Mouse (Mus musculus): ENCODE results near the gene Lhpp. TPM values are rescaled to one million over a fixed set of nuclear protein-coding genes. Genes with fewer than 3 reads are reported as not detected.

The Lhpp gene
- total RNA-seq, 2 experiments from 2014 or later, result 12.5 to 13.2 TPM

DNA sequence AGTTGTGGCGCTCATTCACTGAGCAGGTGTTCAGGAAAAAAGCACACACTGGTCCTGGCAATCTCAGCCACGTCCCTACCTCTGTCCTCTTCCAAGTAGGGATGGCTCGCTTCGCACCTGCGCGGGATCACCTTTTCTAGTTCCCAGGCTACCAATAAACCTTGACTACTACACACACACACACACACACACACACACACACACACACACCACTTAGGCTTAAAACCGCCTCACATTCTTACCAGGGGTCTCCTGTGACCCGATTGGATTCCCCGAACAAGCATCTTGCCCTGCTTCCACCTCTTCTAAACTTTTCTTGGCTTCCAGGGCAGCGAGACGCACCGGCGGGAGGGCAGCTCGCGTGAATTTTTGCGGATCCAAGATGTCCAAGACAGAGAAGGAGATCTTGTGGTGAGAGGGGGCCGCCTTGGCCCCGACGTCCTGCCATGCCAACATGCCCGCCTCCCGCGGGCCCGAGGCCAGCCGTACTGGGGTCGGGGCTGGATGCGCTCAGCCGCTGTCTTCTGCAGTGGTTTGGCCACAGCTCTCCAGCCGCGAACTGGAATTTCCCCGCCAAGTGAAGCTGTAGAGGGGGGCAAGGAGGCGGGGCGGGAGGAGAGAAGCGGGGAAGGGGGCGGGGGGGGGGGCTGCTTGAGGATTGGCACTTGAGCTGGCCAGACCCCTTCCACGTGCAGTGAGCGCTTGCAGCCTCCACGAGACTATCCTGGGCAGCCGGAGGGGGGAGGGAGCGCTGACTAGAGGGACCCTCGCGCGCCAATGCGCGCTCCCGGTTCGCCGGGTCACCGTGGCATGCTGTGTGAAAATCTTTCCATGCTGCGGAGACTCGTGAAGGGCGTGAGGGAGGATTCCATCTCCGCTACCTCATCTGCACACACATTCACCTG, 11.1 kb upstream of the Lhpp start, which contains the start of gene Nkx1-2:
TSS of gene Nkx1-2 (minus strand) at position 567 of the 905 bp plus-strand sequence.
- no peak for DNase-seq

DNA sequence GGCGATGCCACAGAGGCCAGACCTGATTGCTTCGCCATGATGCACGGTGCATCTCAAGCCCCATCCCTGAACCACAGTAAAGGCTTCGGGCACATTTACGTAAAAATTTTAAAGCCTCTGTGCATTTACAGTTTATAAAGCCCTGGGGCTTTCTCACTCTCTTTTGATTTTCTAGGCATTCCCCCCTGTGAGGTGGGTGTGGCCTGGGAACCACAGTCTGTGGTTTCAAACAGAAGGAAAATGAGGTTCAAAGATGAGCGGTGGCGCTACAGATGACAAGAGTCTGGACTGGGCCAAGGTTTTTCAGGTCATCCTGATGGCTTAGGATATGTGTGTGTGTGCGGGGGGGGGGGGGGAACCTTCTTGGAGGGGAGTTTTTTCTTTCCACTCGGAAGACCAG, 10.4 kb upstream of the Lhpp start:
- DNase-seq, result no peak

DNA sequence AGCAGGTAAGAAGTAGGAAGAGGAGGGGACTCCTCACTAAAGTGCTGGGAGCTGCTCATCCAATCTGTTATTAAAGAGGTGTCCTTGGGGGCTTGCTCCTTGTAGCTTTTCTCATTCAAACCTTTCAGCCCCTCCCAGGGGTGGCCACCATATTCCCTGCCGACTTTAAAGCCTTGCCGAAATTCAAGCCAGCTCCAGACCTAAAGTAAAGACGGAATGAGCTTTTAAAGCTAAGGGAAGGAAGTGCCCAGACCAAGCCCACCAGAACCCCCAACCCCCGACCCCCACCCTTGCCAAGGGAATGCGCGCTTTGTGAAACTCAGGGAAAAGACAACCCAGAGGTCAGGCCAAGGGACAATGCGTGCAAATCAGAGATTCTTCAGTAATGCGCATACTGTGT, 9.5 kb upstream of the Lhpp start:
- DNase-seq, result no peak

DNA sequence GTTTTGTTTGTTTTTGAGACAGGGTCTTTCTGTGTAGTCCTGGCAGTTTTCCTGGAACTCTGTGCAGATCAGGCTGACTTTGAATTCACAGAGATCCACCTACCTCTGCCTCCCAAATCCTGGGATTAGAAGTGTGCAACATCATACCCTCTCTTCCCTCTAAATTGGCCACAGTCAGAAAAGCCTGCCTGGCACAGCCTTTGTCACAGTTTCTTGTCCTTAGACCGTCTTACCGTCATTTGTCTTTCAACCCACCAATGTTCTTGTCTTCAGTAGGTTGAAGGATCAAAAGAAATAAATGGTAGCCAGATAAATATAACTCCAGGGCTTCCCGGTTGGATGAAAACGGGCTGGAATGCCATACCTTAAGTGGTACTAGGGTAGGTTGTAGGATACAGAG, 5.7 kb upstream of the Lhpp start:
- no peak for DNase-seq

DNA sequence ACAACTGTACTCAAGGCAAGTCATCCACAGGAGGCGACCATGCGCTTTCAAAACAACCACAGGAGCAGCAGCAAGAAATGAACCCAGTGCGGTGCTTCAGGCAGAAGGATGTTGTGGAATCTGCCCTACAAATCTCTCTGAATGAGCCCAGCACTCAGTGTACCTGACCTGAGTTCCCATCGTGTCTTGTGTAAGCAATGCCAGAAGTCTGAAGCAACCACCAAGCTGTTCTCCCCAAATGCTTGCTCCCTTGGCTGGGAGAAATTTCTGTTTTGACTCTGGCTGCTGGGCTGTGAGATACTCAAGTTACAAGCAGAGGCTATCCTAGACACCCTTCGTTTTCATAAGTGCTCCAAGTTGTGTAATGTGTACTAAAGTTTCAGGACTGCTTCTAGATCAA, 4.7 kb upstream of the Lhpp start:
- peak; percentile 74 for DNase-seq

DNA sequence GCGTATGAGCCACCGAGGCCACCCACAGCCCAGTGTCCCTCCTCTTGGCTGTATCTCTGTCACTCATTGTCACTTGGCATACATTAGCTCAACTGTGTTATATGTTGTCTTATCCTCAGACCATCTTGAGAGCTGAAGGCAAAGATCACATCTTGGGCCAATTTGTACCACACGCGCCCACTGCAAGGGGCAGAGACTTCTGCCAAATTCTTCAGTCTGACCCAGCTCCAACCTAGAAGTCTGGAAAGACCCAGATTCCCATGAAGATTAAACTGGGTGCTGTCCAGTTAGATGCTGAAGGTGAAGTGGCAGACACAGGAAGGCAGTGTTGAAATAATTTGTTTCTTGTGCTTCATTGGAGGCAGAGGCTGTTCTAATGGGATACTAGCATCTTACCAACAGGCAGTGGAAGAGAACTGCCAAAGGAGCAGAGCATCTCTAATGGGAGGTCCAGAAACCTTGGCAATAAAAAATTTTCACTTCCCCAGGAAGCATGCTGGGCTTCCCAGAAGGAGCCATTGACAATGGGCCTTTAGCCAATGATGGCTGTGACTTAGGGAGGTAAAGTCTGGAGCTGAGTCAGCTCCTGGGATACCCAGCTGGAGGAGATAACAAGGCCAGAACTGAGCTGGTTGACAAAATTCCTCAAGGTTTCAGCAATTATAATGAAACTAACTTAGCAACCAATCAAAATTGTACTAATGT, 2.0 kb upstream of the Lhpp start:
- DNase-seq, result no peak

DNA sequence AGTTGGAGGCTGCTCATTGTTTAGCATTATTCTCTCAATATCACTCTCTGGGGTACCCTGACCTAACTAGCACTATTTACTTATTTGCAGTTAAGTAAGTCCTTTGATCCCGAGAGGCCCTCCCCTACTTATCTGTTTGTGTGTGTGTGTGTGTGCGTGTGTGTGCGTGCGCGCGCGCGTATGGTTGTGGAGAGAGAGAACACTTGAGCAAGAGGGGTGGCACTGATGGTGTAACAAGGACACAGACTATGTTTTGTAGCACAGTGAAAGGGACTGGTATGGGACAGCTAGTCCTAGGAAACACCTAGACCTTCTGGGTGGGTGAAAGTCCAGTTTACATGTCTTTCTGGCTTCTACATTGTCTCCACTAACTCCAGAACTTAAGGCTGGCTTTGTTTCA, 1.1 kb downstream of the Lhpp start:
- DNase-seq, result no peak

DNA sequence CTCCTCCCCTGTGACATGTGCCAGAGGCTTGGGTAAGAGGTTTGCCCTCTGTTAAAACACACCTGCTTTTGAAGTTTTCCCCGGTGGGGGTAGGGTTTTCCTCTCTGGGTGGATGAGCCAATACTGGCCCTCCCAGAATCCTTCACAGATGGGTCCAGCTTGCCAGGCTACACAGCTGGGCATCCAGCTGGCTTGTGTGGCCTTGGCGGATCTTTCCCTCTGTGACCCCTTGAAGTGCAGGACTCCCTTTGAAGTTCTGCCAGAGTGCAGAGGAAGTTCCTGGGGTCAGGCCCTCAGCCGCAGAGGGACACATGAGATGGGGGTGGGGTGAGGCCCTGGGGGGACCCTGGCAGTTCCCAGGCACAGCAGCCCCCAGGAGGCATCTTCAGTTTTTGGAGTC, 4.9 kb downstream of the Lhpp start:
- DNase-seq, result peak; percentile 38

DNA sequence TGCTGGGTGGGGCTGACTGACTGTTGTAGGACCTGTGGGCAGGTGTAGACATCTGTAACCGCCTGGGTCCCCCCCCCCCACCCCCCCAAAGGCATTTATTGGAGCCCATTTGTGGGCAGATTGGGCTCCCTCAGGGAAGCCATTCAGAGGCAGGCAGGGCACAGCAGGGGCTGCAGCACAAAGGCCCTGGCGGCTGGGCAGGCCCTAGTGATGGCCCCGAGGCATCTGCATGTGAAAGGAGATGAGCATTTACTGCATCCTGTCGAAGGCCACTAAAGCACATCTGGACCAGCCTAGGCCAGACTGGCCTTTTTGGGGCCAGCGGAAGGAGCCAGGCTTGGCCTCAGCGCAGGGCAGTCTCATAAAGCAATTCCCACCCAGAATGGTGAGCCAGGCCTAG, 6.0 kb downstream of the Lhpp start:
- no peak for DNase-seq

DNA sequence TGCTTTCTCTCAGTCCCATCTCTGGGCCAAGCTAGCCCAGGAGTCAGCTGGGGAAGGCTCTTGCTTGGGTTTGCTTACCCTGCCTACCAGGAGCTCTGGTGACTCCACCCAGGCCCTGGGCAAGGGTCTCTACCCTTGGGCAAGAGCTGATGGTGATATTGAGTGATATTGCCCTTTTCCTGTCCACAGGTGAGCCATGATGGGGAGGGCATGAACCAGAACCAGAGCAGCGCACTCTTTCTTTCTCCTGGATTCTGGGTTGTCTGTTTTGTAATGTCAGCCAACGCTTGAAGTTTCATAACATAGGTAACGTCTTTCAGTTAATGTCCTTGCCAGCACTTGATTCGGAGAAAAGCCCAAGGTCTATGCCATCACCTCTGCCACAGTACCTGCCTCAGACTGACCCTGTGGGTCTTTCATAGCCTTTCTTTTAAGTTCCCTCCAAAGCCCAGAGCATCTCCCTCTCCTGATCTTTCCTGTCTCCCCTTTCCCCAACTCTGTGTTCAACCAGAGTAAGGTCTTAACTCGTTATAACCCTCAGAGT, 6.7 kb downstream of the Lhpp start:
- DNase-seq, result no peak

DNA sequence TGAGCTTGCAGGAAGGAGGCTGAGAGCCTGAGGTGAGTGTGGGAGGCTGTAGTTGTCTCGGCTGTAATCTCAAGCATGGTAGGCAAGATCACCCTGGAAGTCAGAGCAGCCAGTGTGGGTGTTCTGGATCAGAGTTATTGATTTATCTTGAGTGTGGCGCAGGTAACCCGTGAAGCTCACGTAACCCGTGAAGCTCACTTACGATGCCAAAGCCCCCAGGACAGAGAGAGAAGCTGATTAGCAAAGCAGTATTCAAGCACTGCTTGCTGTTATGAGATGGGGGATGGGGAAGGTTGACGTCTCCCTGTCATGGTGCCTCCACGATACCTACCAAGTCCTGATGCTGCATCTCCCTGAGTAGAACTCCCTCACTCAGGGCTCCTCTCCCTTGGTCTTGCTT, 9.1 kb downstream of the Lhpp start:
- DNase-seq, result no peak

DNA sequence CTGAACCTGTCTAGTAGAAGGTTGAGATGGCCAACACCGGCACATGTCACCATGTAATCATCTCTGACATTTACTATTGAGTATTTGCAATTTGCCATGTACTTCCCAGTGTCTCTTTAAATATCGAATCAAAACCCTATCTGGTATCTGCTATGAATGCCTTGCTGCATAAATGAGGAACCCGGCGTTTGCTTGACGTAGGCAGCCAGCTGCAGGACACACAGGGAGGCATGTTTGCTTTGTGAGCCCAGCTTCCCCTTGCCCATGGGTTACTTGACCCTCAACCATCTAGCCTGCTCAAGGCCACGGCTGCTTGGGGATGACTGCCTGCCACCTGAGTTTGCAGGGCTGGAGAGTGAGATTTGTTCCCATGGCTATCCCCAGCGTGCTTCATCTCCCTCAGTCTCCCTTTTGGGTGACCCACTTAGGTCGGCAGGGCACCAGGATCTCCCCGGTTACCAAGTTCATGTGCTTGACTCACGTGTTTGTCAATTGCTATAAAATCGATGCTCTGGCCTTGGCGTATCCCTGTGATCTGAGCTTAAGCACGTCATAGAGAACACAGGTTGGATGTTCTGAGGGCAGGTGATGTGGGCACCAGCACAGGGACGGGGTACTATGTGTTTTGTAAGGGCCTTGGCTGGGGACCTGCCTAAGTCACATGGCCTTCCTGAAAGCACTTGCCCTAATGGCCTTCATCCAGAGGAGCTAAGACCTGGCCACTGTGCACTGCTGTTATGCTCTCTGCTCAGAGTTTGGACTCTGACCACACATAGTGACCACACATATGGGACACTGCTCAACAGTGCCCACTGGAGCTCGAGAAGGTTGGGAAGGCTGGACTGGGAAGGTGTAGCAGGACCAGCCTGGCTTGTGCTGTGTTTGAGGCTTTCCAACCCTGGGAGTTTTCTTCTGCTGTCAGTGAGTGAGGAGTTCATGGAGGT, 9.8 kb downstream of the Lhpp start:
- DNase-seq, result no peak

DNA sequence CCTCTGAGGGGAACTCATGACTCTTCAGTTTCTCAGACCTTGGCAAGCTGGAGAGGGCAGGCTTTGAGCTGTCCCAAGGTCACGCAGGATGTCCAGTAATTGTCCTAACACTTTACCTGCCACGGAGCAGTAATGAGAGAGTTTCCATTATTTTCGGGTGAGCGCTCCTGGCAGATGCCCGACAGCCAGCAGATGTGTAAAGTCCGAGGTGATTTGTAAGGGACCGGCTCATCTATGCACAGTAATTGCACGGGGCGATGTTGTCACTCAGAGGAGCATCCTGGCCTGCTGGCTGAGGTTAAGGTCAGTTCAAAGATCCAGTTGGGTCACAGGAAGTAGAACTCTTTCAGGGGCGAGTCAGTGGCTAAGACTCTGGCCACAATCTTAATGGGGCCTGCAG, 13.7 kb downstream of the Lhpp start:
- DNase-seq, result no peak

DNA sequence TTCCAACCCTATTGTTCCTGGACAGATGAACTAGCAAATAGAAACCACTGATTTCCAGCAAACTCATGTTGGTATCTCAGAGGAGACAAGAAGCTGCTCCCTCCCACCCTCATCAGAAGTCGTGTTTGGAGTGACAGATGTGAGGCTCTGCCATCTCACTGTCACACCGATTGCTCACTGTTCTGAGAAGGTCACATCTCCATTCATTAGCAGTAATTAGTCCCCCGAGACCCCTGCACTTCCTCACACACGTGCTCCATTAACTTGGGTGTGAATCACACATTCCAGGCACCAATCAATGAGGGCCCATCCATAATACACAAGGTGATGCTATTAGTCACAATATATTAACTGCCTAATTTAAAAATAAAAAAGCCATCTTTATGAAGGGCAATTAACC, 15.7 kb downstream of the Lhpp start:
- no peak for DNase-seq

DNA sequence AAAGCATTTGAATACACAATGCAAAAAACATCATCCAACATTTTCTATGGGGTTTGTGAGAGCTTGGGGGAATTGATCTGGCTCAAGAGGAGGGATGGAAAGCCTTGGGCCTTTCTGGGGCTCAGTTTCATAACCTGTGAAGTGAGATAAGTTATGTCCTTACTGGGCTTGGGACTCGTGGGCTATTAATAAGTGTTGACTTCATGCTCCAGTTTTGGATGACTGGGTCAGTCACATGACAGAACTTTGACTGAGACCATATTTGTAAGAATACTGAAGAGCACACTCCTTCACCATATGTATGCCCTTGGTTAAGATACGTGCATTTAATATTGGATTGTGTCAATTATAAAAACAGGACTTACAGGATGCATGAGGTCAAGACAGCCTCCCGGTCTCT, 17.0 kb downstream of the Lhpp start:
- no peak for DNase-seq

DNA sequence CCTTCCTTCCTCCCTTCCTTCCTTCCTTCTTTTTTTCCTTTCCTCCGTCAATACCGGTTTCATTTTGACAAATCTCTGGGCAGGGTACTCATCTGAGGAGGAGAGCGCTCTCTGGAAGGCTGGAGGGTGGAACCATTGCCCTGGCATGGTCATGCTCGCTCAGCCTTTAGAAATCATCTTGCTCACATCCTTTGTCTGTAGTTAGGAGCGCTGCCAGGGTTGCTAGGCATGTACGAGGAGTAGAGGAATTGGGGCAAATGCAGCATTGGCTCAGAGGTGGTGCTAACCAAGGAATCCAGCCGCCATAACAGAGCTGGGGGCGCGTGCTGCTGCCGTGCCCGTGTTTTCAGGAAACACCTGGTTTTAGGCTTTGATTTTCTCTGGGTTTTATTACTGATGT, 20.9 kb downstream of the Lhpp start:
- DNase-seq, result no peak

DNA sequence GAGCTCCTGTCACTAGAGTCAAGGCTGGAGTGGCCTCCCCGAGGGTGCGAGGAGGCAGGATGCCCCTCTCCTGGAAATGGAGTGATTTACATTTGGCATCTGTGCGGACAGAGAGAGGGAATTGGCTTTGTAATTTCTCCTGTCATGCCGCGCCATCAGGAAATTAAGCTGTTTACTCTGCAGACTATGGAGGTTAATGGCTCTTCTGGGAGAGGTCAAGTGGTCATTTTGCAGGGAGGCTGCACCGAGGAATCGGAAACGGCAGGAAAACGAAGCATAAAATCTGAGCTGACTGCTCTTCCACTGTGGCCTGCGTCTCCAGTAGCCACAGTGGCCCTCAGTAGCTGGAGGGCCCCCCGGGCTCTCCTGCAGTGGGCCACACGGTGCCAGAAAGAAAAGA, 26.9 kb downstream of the Lhpp start:
- DNase-seq, result no peak

DNA sequence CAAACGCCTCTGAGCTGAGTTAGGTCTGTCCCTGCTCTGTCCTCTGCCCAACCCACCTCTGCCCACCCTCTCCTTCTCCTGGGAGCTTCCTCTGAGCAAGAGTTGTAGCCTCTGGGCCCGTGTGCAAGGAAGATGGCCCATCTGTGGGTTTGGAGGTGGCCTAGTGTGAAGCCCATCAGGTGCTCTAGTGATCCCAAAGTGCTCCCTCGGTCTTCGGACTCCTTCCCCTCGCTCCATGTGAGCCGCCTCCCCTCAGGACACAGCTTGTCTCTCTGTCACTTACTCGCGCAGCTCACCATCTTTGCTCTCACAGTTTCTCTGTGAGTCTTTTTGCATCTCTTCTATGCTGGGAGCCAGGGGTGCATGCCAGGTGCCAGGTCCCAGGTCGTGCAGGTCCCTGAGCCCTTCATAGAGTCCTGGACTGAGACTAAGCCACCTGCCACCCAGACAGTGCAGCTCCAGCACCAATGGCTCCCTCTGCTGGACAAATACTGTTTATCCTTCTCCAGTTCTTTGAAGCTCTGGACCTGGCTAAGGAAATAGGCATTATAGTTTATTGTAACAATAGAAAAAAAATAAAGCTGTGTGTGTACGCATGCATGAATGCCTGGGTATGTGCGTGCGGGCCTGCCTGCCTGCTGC, 28.1 kb downstream of the Lhpp start:
- no peak for DNase-seq

DNA sequence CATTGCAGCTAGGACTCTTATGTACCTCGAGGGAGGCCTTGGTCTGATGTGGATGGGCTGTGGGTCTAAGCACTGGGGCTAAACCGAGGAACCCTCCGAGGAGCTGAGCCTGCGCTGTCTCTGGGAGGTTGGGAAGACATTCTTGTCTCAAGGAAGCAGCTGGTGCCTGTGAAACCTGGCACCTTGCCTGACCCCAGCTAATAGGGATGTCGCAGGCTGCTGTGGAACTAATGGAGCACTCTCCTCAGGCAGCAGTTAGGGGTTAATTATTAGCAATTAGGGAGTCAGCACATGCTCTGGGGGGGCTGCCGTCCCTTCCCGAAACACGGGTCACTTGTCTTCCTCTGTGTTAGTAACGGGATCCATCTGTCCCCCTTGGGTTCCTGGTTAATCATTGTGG, 30.5 kb downstream of the Lhpp start:
- no peak for DNase-seq

DNA sequence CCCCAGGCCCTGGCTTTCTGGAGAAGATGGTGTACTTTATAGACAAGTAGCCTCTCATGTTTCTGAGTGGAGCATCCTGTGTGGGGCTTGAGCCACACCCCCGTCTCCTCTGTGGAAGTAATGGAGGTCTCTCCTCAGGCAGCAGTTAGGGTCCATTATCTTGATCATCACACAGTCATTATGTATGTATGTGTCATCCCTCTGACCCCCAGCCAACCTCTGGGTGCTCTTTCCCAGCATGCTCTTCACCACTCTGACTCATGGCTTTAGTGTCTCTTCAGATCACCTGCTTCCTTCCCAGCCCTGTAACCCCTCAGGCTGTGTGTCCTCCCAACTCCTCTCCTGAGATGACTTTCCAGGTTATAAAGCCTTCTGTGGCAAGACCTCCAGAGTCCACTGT, 31.2 kb downstream of the Lhpp start:
- no peak for DNase-seq

DNA sequence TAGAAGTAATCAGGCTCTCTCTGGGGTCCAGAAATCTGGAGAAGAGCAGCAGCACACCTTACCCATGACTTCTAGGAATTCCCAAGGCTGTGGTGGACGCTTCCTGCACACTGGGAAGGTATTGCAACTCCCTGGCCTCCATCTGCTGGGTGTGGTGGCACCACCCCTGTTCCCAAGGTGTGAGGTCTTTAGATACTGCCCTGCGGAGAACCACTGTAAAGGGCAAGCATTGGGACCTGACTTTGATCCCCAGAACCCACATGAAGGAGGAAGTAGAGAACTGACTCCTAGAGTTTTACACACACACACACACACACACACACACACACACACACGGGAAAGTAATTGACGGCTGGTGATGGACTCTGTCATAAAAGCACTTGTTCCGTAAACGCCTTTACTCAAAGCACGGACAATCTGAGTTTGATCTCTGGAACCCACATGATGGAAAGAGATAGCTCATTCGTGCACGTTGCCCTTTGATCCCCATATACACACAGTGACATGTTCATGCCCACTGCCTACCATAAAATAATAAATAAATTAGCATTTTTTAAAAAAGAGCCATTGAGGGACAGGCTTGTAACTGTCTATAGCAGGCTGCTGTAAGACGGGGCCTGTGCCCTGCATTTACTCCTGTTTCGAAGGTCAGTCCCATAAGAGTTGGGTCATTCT, 34.3 kb downstream of the Lhpp start:
- no peak for DNase-seq

Data from gastrocnemius, postnatal 25 days (tissue).